Mouse (Mus musculus): ENCODE results near the gene Serpinf2. TPM values are rescaled to one million over a fixed set of nuclear protein-coding genes. Genes with fewer than 3 reads are reported as not detected.

Serpinf2 gene
- 0.06 TPM in 1 of 2 replicates, not detected in the other for polyA plus RNA-seq (2016; fragmentation: Nextera tagmentation; extraction: Ambion mirVana)

GRCm38 (mm10) chr11:75439363-75439762, at the start of gene Serpinf2:
TSS of gene Serpinf2 (minus strand) at chr11:75439591.
- WGBS, result 92% methylated on average over 6 of the region's 6 CpGs
- peaks cover 12% of the 10 kb centered on the region for H3K36me3 ChIP-seq (replicated peaks)
- peaks cover 16% of the 10 kb centered on the region for H3K4me1 ChIP-seq
- no peak for DNase-seq (ENCODE audit: extremely low spot score, low spot score)
- H3K9me3 ChIP-seq, result peaks cover under 1% of the 10 kb centered on the region; the same call in 1 of the 2 replicates
- H3K4me3 ChIP-seq, result no peak within 1 kb of the TSS
- no peak within 1 kb of the TSS for H3K27ac ChIP-seq
- H3K27me3 ChIP-seq (ENCODE audit: poor library complexity, severe bottlenecking), result no peaks in the 10 kb centered on the region

DNA sequence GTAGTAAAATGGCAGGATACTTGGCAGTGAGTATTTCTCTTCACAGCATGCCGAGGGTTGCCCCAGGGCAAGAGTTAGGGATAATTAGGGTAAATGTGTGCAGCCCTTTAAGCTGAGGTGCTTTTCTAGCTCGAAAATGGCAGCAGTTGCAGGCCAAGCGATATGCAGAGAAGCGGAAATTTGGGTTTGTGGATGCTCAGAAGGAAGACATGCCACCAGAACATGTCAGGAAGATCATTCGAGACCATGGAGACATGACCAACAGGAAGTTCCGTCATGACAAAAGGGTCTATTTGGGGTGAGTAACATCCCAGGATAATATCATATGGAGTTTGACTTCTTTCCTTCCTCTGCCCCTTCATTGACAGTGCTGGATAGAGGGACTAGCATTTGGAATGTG, 48.1 kb upstream of the Serpinf2 start:
- H3K27ac ChIP-seq, result peak overlapping the region; percentile 97
- DNase-seq (ENCODE audit: extremely low spot score, low spot score), result no peak

DNA sequence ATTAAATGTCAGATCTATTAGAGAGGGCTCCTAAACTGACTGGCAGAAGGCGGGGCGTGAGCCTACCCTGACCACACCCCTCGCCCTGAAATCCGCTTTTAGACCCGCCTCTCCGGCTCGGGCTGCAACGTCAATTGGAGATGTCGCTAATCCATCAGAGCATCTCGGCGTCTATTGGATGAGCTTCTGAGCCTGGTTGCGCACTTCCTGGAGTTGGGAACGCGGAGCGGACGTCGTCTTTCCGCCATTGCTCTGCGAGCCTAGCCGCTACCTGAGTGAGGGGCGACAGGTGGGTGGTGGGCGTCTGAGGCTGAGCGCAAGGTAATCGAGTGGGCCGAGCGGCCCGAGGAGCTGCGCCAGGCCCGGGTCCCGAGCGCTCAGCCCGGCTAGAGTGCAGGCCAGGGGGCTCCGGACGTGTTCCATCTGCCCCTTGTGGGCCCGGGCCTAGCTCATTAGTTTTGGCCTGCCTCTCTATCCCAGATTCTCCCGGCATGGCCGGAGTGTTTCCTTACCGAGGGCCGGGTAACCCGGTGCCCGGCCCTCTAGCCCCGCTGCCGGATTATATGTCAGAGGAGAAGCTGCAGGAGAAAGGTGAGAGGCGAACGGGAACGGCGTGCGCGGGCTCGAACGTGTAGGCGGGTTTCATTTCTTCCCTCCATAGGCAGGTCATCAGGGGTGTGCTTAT, 47.4 kb upstream of the Serpinf2 start, which contains the start of gene Prpf8:
Gene Prpf8 (plus strand): TSS at position 216 of the 685 bp plus-strand sequence.
- H3K4me1 ChIP-seq, result peaks cover 18% of the 10 kb centered on the region
- H3K4me3 ChIP-seq, result peak within 1 kb of the TSS; percentile 91
- DNase-seq (ENCODE audit: extremely low spot score, low spot score), result peak; percentile 95
- peak within 1 kb of the TSS; percentile 97 for H3K27ac ChIP-seq
- under 1% methylated on average over 52 of the region's 52 CpGs for WGBS
- no peaks in the 10 kb centered on the region for H3K9me3 ChIP-seq
- peaks cover 43% of the 10 kb centered on the region for H3K36me3 ChIP-seq (replicated peaks)
- 0 out of 2 replicates have a peak, but pooled peaks cover 4% of the 10 kb centered on the region for H3K27me3 ChIP-seq (ENCODE audit: poor library complexity, severe bottlenecking)

More for the DNA sequence above, 48.1 kb upstream of the Serpinf2 start:
- Histone ChIP-seq H3K9me3 (no peaks in the 10 kb centered on the region), H3K4me3 (peak overlapping the region; percentile 91), H3K36me3 (replicated peaks) (peaks cover 51% of the 10 kb centered on the region), H3K27me3 (ENCODE audit: poor library complexity, severe bottlenecking) (0 out of 2 replicates have a peak, but pooled peaks cover 4% of the 10 kb centered on the region), H3K4me1 (peaks cover 18% of the 10 kb centered on the region)
- 44% methylated on average over 6 of the region's 6 CpGs for WGBS

- no peak for DNase-seq (ENCODE audit: extremely low spot score, low spot score)
- Histone ChIP-seq H3K9me3 (no peaks in the 10 kb centered on the region), H3K36me3 (replicated peaks) (peaks cover 38% of the 10 kb centered on the region), H3K27ac (peak overlapping the region; percentile 97), H3K4me1 (peaks cover 18% of the 10 kb centered on the region), H3K4me3 (peak overlapping the region; percentile 91), H3K27me3 (ENCODE audit: poor library complexity, severe bottlenecking) (0 out of 2 replicates have a peak, but pooled peaks cover 4% of the 10 kb centered on the region)
- WGBS, result 27% methylated on average over 3 of the region's 3 CpGs
Measured at GRCm38 (mm10) chr11:75486192-75486591, 46.8 kb upstream of the Serpinf2 start.

- H3K36me3 ChIP-seq (replicated peaks), result no peaks in the 10 kb centered on the region
- no peak for DNase-seq (ENCODE audit: extremely low spot score, low spot score)
- H3K27me3 ChIP-seq (ENCODE audit: poor library complexity, severe bottlenecking), result peaks cover 11% of the 10 kb centered on the region; the same call in 1 of the 2 replicates
- WGBS, result 68% methylated on average over 7 of the region's 7 CpGs
- no peak overlapping the region for H3K4me3 ChIP-seq
- peaks cover 2% of the 10 kb centered on the region for H3K4me1 ChIP-seq
- no peaks in the 10 kb centered on the region for H3K9me3 ChIP-seq
- no peak overlapping the region for H3K27ac ChIP-seq
Measured at GRCm38 (mm10) chr11:75473376-75473775, 34.0 kb upstream of the Serpinf2 start.

DNA sequence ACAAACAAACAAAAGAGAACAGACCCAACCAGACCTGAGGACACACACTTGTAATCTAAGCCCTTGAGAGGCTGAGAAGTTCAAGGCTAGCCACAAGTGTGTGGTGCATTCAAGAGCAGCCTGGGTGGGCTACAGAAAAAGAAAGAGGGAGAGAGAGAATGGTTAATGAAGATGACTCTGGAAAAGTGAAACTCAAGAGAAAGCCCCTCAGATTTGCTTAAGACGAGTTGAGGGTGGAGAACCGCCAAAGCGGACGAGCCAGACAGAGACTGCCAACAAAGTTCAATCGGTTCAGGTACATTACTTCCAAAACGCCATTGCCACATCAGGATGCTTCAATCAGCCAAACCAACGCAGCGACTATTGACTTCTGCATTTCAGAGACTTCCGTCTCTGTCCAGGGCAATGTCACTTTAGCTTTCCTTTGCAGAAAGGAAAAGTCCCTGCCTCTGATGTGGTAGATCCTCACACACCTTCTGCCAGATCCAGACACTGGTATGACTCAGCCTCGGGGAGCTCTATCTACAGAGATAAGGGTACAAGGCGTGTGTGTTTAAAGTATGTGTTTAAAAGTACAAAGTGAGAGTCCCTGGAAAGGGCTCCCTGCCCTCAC, 33.2 kb upstream of the Serpinf2 start:
- peaks cover 10% of the 10 kb centered on the region for H3K4me1 ChIP-seq
- WGBS, result 90% methylated on average over 11 of the region's 11 CpGs
- H3K27me3 ChIP-seq (ENCODE audit: poor library complexity, severe bottlenecking), result peaks cover 14% of the 10 kb centered on the region; the same call in 1 of the 2 replicates
- no peaks in the 10 kb centered on the region for H3K36me3 ChIP-seq (replicated peaks)
- H3K27ac ChIP-seq, result no peak overlapping the region
- no peak overlapping the region for H3K4me3 ChIP-seq
- no peaks in the 10 kb centered on the region for H3K9me3 ChIP-seq
- no peak for DNase-seq (ENCODE audit: extremely low spot score, low spot score)

GRCm38 (mm10) chr11:75470675-75471074, 31.3 kb upstream of the Serpinf2 start:
- WGBS, result 90% methylated on average over 3 of the region's 3 CpGs
- no peak for DNase-seq (ENCODE audit: extremely low spot score, low spot score)
- H3K36me3 ChIP-seq (replicated peaks), result peaks cover 7% of the 10 kb centered on the region

GRCm38 (mm10) chr11:75469261-75469660, 29.9 kb upstream of the Serpinf2 start:
- Histone ChIP-seq H3K4me3 (no peak overlapping the region), H3K36me3 (replicated peaks) (peaks cover 19% of the 10 kb centered on the region), H3K9me3 (0 out of 2 replicates have a peak, but pooled peaks cover 4% of the 10 kb centered on the region), H3K4me1 (peaks cover 14% of the 10 kb centered on the region), H3K27me3 (ENCODE audit: poor library complexity, severe bottlenecking) (peaks cover 14% of the 10 kb centered on the region; the same call in 1 of the 2 replicates), H3K27ac (no peak overlapping the region)
- DNase-seq (ENCODE audit: extremely low spot score, low spot score), result no peak
- WGBS, result 93% methylated on average over 4 of the region's 4 CpGs

More at GRCm38 (mm10) chr11:75470675-75471074, 31.3 kb upstream of the Serpinf2 start:
- Histone ChIP-seq H3K27ac (no peak overlapping the region), H3K27me3 (ENCODE audit: poor library complexity, severe bottlenecking) (peaks cover 14% of the 10 kb centered on the region; the same call in 1 of the 2 replicates), H3K4me1 (peaks cover 14% of the 10 kb centered on the region), H3K9me3 (0 out of 2 replicates have a peak, but pooled peaks cover 4% of the 10 kb centered on the region), H3K4me3 (no peak overlapping the region)

DNA sequence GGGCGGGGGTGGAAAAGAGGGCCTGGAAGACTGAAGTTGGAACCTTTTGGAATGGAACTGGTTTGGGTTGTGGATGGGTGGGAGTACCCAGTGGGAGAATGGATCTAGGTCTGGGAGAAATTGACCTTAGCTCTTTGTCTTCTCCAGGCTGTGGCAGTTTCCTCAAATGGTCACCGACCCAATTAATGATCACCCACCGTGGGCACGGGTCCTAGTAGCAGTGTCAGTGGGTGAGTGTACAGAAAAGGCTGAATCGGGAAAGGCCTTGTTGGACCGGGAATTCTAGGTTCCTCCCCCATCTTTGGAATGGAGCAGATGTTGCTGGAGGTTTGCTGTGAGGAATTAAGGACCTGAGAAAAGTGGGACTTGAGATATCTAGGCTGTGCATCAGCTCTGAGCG, 29.0 kb upstream of the Serpinf2 start:
- peaks cover 19% of the 10 kb centered on the region for H3K4me1 ChIP-seq
- peaks cover 19% of the 10 kb centered on the region for H3K36me3 ChIP-seq (replicated peaks)
- 0 out of 2 replicates have a peak, but pooled peaks cover 4% of the 10 kb centered on the region for H3K9me3 ChIP-seq
- 65% methylated on average over 7 of the region's 7 CpGs for WGBS
- peak overlapping the region; percentile 74 for H3K27ac ChIP-seq
- no peak for DNase-seq (ENCODE audit: extremely low spot score, low spot score)
- peak overlapping the region; percentile 52 for H3K4me3 ChIP-seq
- H3K27me3 ChIP-seq (ENCODE audit: poor library complexity, severe bottlenecking), result peaks cover 14% of the 10 kb centered on the region; the same call in 1 of the 2 replicates

- DNase-seq (ENCODE audit: extremely low spot score, low spot score), result peak; percentile 54
- H3K4me3 ChIP-seq, result peak overlapping the region; percentile 52
- H3K9me3 ChIP-seq, result 0 out of 2 replicates have a peak, but pooled peaks cover 4% of the 10 kb centered on the region
- H3K4me1 ChIP-seq, result peaks cover 26% of the 10 kb centered on the region
- 19% methylated on average over 19 of the region's 19 CpGs for WGBS
- H3K27ac ChIP-seq, result peak overlapping the region; percentile 74
- peaks cover 19% of the 10 kb centered on the region for H3K36me3 ChIP-seq (replicated peaks)
- H3K27me3 ChIP-seq (ENCODE audit: poor library complexity, severe bottlenecking), result peaks cover 14% of the 10 kb centered on the region; the same call in 1 of the 2 replicates
Measured at GRCm38 (mm10) chr11:75467512-75468215, 28.3 kb upstream of the Serpinf2 start.

DNA sequence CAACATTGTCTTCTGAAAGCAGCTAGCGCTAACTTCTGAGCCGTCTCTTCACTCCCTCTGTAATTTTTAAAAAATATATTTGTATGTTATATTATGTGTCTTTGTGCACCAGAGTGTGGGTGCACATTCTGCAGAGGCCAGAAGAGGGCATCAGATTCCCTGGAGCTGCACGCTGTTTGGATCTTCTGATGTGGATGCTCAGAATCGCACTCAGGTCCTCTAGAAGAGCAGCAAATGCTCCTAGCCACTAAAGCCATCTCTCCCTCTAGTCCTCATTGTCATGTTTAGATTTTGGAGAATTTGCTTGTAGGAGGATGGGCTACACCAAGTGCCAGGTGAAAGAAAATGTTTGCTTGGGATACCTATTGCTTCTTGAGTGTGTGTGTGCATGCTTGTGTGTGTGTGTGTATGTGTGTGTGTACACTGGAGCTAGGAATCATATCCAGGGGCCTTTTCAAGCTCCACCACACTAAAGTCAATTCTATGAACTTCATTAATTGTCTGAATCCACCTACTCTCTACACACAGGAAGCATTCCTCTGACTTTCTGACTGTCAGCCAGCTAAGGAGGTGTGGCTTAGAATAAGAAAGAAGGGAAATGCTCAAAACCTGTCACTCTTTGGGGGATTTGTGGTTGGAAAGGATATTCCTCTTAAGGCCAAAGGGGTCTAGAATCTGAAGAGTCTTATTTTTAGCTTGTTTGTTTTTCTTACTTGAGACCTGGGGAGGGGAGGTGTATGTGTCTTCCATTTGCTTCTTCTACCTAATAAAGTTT, 27.5 kb upstream of the Serpinf2 start:
- peaks cover 19% of the 10 kb centered on the region for H3K36me3 ChIP-seq (replicated peaks)
- DNase-seq (ENCODE audit: extremely low spot score, low spot score), result no peak
- 97% methylated on average over 4 of the region's 4 CpGs for WGBS
- no peak overlapping the region for H3K27ac ChIP-seq
- peaks cover 34% of the 10 kb centered on the region for H3K4me1 ChIP-seq
- 0 out of 2 replicates have a peak, but pooled peaks cover 4% of the 10 kb centered on the region for H3K9me3 ChIP-seq
- no peak overlapping the region for H3K4me3 ChIP-seq
- peaks cover 14% of the 10 kb centered on the region; the same call in 1 of the 2 replicates for H3K27me3 ChIP-seq (ENCODE audit: poor library complexity, severe bottlenecking)
